Mouse (Mus musculus) MEL (cell line): ENCODE results near the gene Pigt. TPM values are rescaled to one million over a fixed set of nuclear protein-coding genes. Genes with fewer than 3 reads are reported as not detected.

Experiments
- DNase-seq: peaks from one replicate; pipeline ENCODE4 v3.0.0; 2011; ENCODE audit warnings: low read depth, low spot score
- H3K27ac ChIP-seq: 2 replicates; pipeline ENCODE4 v1.5.1; 2012; ENCODE audit warnings: low read depth, mild to moderate bottlenecking, control low read depth, low read length, moderate library complexity; ENCODE audit not compliant: control insufficient read depth
- H3K27me3 ChIP-seq, 2 experiments: fragments of 150-350 bp in 1 of 2; sonication (generic) in 1 of 2; 2 replicates each; pipeline ENCODE4 v1.6.1; 2012; ENCODE audit warnings: low read length in 2 of 2, mild to moderate bottlenecking in 2 of 2, improper control_type of control experiment in 1 of 2, moderate library complexity in 1 of 2; ENCODE audit not compliant: insufficient read depth in 2 of 2, control insufficient read depth in 1 of 2
- H3K36me3 ChIP-seq, 2 experiments: 2 replicates each; pipeline ENCODE4 v1.6.1; 2012 to 2014; ENCODE audit warnings: low read length in 2 of 2, improper control_type of control experiment in 1 of 2, inconsistent platforms in 1 of 2, mild to moderate bottlenecking in 1 of 2; ENCODE audit not compliant: insufficient read depth in 2 of 2, control insufficient read depth in 1 of 2
- H3K4me1 ChIP-seq, 2 experiments: fragments of 150-350 bp in 1 of 2; sonication (generic) in 1 of 2; 2 replicates each; pipeline ENCODE4 v1.6.1; 2012; ENCODE audit warnings: low read length in 2 of 2, improper control_type of control experiment in 1 of 2, mild to moderate bottlenecking in 1 of 2; ENCODE audit not compliant: insufficient read depth in 2 of 2, control insufficient read depth in 1 of 2
- H3K4me3 ChIP-seq, 2 experiments: fragments of 150-350 bp in 1 of 2; sonication (generic) in 1 of 2; 2 replicates each; pipeline ENCODE4 v1.5.1; 2012; ENCODE audit warnings: low read depth in 2 of 2, low read length in 2 of 2, mild to moderate bottlenecking in 2 of 2, moderate library complexity in 2 of 2, control low read depth in 1 of 2, improper control_type of control experiment in 1 of 2; ENCODE audit not compliant: control insufficient read depth in 1 of 2, insufficient read depth in 1 of 2
- H3K79me2 ChIP-seq: 2 replicates; pipeline ENCODE4 v1.6.1; 2012; ENCODE audit warnings: mild to moderate bottlenecking, low read length, moderate library complexity; ENCODE audit not compliant: control insufficient read depth, poor library complexity, insufficient read depth
- H3K9ac ChIP-seq: 2 replicates; pipeline ENCODE4 v1.6.1; 2012; ENCODE audit warnings: low read depth, mild to moderate bottlenecking, control low read depth, low read length, moderate library complexity; ENCODE audit not compliant: control insufficient read depth, poor library complexity, severe bottlenecking
- H3K9me3 ChIP-seq: fragments of 150-350 bp; sonication (generic); replicated peaks from 2 replicates; pipeline ENCODE4 v1.6.1; 2012; ENCODE audit warnings: mild to moderate bottlenecking, low read length, improper control_type of control experiment, moderate library complexity; ENCODE audit not compliant: insufficient read depth
- CTCF ChIP-seq, 3 experiments: IDR thresholded peaks in 2 of 3; conservative IDR thresholded peaks in 1 of 3; 2 replicates each; pipeline ENCODE4 v1.5.1; 2011 to 2012; ENCODE audit warnings: low read length in 3 of 3, low read depth in 2 of 3, mild to moderate bottlenecking in 2 of 3, improper control_type of control experiment in 1 of 3, inconsistent platforms in 1 of 3, mixed read lengths in 1 of 3, moderate library complexity in 1 of 3; ENCODE audit not compliant: control insufficient read depth in 1 of 3, insufficient read depth in 1 of 3, poor library complexity in 1 of 3, severe bottlenecking in 1 of 3
- E2F4 ChIP-seq: IDR thresholded peaks from 2 replicates; pipeline ENCODE4 v1.6.1; 2011; ENCODE audit warnings: low read depth, low read length, improper control_type of control experiment, borderline replicate concordance
- ELF1 ChIP-seq: IDR thresholded peaks from 2 replicates; pipeline ENCODE4 v1.6.1; 2014; ENCODE audit warnings: low read depth, mild to moderate bottlenecking, inconsistent platforms, low read length, improper control_type of control experiment, moderate library complexity
- GABPA ChIP-seq: IDR thresholded peaks from 2 replicates; pipeline ENCODE4 v1.6.1; 2012; ENCODE audit warnings: low read depth, mild to moderate bottlenecking, inconsistent platforms, low read length, improper control_type of control experiment, moderate library complexity
- GATA1 ChIP-seq: IDR thresholded peaks from 2 replicates; pipeline ENCODE4 v1.6.1; 2011; ENCODE audit warnings: low read depth, low read length, improper control_type of control experiment
- JUND ChIP-seq: IDR thresholded peaks from 2 replicates; pipeline ENCODE4 v1.6.1; 2011; ENCODE audit warnings: low read depth, mild to moderate bottlenecking, improper control_type of control experiment, low read length
- MAX ChIP-seq: IDR thresholded peaks from 2 replicates; pipeline ENCODE4 v1.6.1; 2011; ENCODE audit warnings: low read length, improper control_type of control experiment
- MYB ChIP-seq: IDR thresholded peaks from 2 replicates; pipeline ENCODE4 v1.6.1; 2011; ENCODE audit warnings: mild to moderate bottlenecking, low read depth, low read length, improper control_type of control experiment
- MYC ChIP-seq: IDR thresholded peaks from 2 replicates; pipeline ENCODE4 v1.6.1; 2011; ENCODE audit warnings: low read depth, mild to moderate bottlenecking, low read length, improper control_type of control experiment, moderate library complexity
- POLR2A ChIP-seq, 2 experiments: IDR thresholded peaks; 2 replicates each; pipeline ENCODE4 v1.6.1; 2011 to 2012; ENCODE audit warnings: low read length in 2 of 2, mild to moderate bottlenecking in 2 of 2, control low read depth in 1 of 2, improper control_type of control experiment in 1 of 2, low read depth in 1 of 2, moderate library complexity in 1 of 2; ENCODE audit not compliant: control insufficient read depth in 1 of 2, insufficient read depth in 1 of 2, poor library complexity in 1 of 2
- RAD21 ChIP-seq: IDR thresholded peaks from 2 replicates; pipeline ENCODE4 v1.6.1; 2011; ENCODE audit warnings: mild to moderate bottlenecking, low read depth, low read length, improper control_type of control experiment
- SMC3 ChIP-seq: IDR thresholded peaks from 2 replicates; pipeline ENCODE4 v1.6.1; 2011; ENCODE audit warnings: low read depth, low read length, improper control_type of control experiment
- TAL1 ChIP-seq: IDR thresholded peaks from 2 replicates; pipeline ENCODE4 v1.6.1; 2012; ENCODE audit warnings: mild to moderate bottlenecking, inconsistent platforms, low read length, moderate library complexity, mixed read lengths
- TCF12 ChIP-seq: IDR thresholded peaks from 2 replicates; pipeline ENCODE4 v1.6.1; 2014; ENCODE audit warnings: low read depth, mild to moderate bottlenecking, inconsistent platforms, low read length, improper control_type of control experiment, moderate library complexity
- ZC3H11A ChIP-seq: IDR thresholded peaks from 2 replicates; pipeline ENCODE4 v1.6.1; 2012; ENCODE audit warnings: low read depth, mild to moderate bottlenecking, inconsistent platforms, low read length, improper control_type of control experiment
- polyA plus RNA-seq, 2 experiments: library from polyadenylated mRNA; stranded (reverse) in 1 of 2; unstranded in 1 of 2; fragments of >175 nt in 1 of 2; fragments of >200 nt in 1 of 2; gene quantifications; 2 replicates each; pipeline versions ENCODE4 v1.2.1 to v1.2.4; 2012; ENCODE audit warnings: low replicate concordance in 2 of 2, low read depth in 1 of 2; ENCODE audit not compliant: insufficient read length in 2 of 2, insufficient read depth in 1 of 2, missing spikeins in 1 of 2
- total RNA-seq: library from RNA; depleted of rRNA; stranded (reverse); fragments of 300-350 nt; gene quantifications from 2 replicates; pipeline ENCODE4 v1.2.3, GENCODE M21; 2012

The Pigt gene
- total and polyA plus RNA-seq, 3 experiments = 39.8 to 115 TPM; not detected in 1

- H3K4me3 ChIP-seq = no peak overlapping the region
- peaks cover 0 to 5% of the 10 kb centered on the region in 2 experiments; a peak in 2 of 4 replicates for H3K4me1 ChIP-seq
- no peaks in the 10 kb centered on the region for H3K27me3 ChIP-seq
- H3K9me3 ChIP-seq = no peaks in the 10 kb centered on the region
- no peak overlapping the region; the same call in 1 of the 2 replicates for H3K27ac ChIP-seq
- no peaks in the 10 kb centered on the region for H3K79me2 ChIP-seq
- no peak overlapping the region for H3K9ac ChIP-seq
- no peak for DNase-seq
- TF ChIP-seq MAX (no peak), ZC3H11A (no peak), POLR2A (IDR thresholded peaks at IDR 0.05; ENCODE audit: control insufficient read depth in 1 of 2, insufficient read depth in 1 of 2, low read depth in 1 of 2, low read length in 2 of 2, poor library complexity in 1 of 2) (no peak), ELF1 (no peak), E2F4 (no peak), GATA1 (no peak)
- TF ChIP-seq, all 39 proteins: peak for 0
- peaks cover 0 to 2% of the 10 kb centered on the region in 2 experiments; a peak in 1 of 4 replicates for H3K36me3 ChIP-seq
These were observed 16.1 kb downstream of the Pigt start for GRCm38 (mm10) chr2:164513389-164513788.

- H3K79me2 ChIP-seq = no peaks in the 10 kb centered on the region
- H3K27ac ChIP-seq = no peak overlapping the region
- no peak overlapping the region for H3K9ac ChIP-seq
- peaks cover 0 to 2% of the 10 kb centered on the region in 2 experiments; a peak in 1 of 4 replicates for H3K36me3 ChIP-seq
- peaks cover 0 to 5% of the 10 kb centered on the region in 2 experiments; a peak in 2 of 4 replicates for H3K4me1 ChIP-seq
- no peaks in the 10 kb centered on the region for H3K27me3 ChIP-seq
- H3K4me3 ChIP-seq = no peak overlapping the region
- H3K9me3 ChIP-seq = no peaks in the 10 kb centered on the region
- no peak for DNase-seq
- TF ChIP-seq JUND (no peak), CTCF (IDR thresholded peaks at IDR 0.05 in 2 of 3, conservative IDR thresholded peaks at IDR 0.05 in 1 of 3; ENCODE audit: control insufficient read depth in 1 of 3, insufficient read depth in 1 of 3, low read depth in 2 of 3, low read length in 3 of 3, poor library complexity in 1 of 3, severe bottlenecking in 1 of 3) (no peak), RAD21 (no peak), MYB (no peak), TCF12 (no peak), MYC (no peak), GABPA (no peak)
These were observed 17.6 kb downstream of the Pigt start for GRCm38 (mm10) chr2:164514916-164515315.

GRCm38 (mm10) chr2:164515897-164516296, 18.6 kb downstream of the Pigt start:
- H3K79me2 ChIP-seq = no peaks in the 10 kb centered on the region
- DNase-seq = no peak
- TF ChIP-seq SMC3 (no peak), TAL1 (no peak)
- H3K36me3 ChIP-seq = peaks cover 0 to 2% of the 10 kb centered on the region in 2 experiments; a peak in 2 of 4 replicates
- H3K4me1 ChIP-seq = peaks cover 0 to 10% of the 10 kb centered on the region in 2 experiments; a peak in 2 of 4 replicates
- H3K4me3 ChIP-seq = no peak overlapping the region
- no peaks in the 10 kb centered on the region for H3K9me3 ChIP-seq
- H3K9ac ChIP-seq = no peak overlapping the region
- H3K27ac ChIP-seq = no peak overlapping the region
- no peaks in the 10 kb centered on the region for H3K27me3 ChIP-seq
